Mouse (Mus musculus) lung, embryonic 14.5 days (tissue): ENCODE measurements around the gene Fgf12. TPM values are rescaled to one million over a fixed set of nuclear protein-coding genes. Genes with fewer than 3 reads are reported as not detected.

Source experiments
- ATAC-seq: fragments of 200-750 bp; cut with Nextera tagmentation; 2 replicates; pipeline ENCODE4 v1.8.0; 2017; ENCODE audit warnings: mild to moderate bottlenecking, moderate TSS enrichment, moderate library complexity; ENCODE audit not compliant: insufficient read depth
- DNase-seq: peaks from one replicate; pipeline ENCODE4 v3.0.0-alpha.2; 2015
- H3K27ac ChIP-seq: fragments of 300-500 bp; sonication (generic); 2 replicates; pipeline ENCODE4 v1.5.1; 2014; ENCODE audit warnings: low read depth, mild to moderate bottlenecking, moderate library complexity
- H3K27me3 ChIP-seq: fragments of 300-500 bp; sonication (generic); 2 replicates; pipeline ENCODE4 v1.6.1; 2014; ENCODE audit warnings: low read length, control low read depth; ENCODE audit not compliant: insufficient read depth
- H3K36me3 ChIP-seq: fragments of 300-500 bp; sonication (generic); 2 replicates; pipeline ENCODE4 v1.6.1; 2014; ENCODE audit warnings: control low read depth; ENCODE audit not compliant: insufficient read depth
- H3K4me1 ChIP-seq: fragments of 300-500 bp; sonication (generic); 2 replicates; pipeline ENCODE4 v1.6.1; 2014; ENCODE audit warnings: antibody characterized with exemption, control low read depth; ENCODE audit not compliant: insufficient read depth
- H3K4me2 ChIP-seq: fragments of 300-500 bp; sonication (generic); 2 replicates; pipeline ENCODE4 v1.6.1; 2014; ENCODE audit warnings: mild to moderate bottlenecking
- H3K4me3 ChIP-seq: fragments of 300-500 bp; sonication (generic); 2 replicates; pipeline ENCODE4 v1.5.1; 2014; ENCODE audit warnings: low read depth, low read length
- H3K9ac ChIP-seq: fragments of 300-500 bp; sonication (generic); 2 replicates; pipeline ENCODE4 v1.6.1; 2014
- H3K9me3 ChIP-seq: fragments of 300-500 bp; sonication (generic); 2 replicates; pipeline ENCODE4 v1.6.1; 2016; ENCODE audit warnings: low read depth, low read length, control low read depth
- CTCF ChIP-seq: IDR thresholded peaks from 2 replicates; pipeline ENCODE4 v1.5.1; 2016; ENCODE audit warnings: antibody characterized with exemption, low read depth
- WGBS: fragments of 180-500 bp; shearing (Covaris S2); extraction: QIAGEN DNeasy Blood & Tissue Kit; methylation state at CpG from one replicate; pipeline ENCODE4 v1.1.7; 2014; 5-methylcytosine and 5-hydroxymethylcytosine counted together
- polyA plus RNA-seq: library from polyadenylated mRNA; unstranded; fragments of >200 nt; fragmentation: Nextera tagmentation; extraction: Ambion mirVana; gene quantifications from 2 replicates; pipeline ENCODE4 v1.2.1, GENCODE M21; 2014

Gene Fgf12
- polyA plus RNA-seq, 1 experiment from 2014 or later = 1.6 TPM

DNA sequence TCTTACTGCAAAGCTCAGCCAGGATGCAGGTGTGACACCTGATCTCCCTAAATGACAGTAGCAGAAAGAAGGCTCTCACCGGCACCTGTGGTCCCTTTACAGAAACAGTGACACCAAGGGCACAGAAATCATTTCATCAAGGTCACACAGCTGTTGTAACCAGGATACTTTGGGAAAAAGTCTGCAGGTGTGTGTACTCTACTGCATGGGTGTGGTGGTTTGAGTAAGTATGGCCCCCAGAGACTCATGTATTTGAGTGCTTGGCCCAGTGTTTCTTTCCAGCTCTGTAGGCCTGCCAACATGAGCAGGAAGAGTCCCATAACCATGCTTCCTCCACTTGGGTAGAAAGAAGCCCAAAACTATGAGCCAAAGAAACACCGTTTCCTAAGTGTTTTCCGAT, 138.5 kb downstream of the Fgf12 start:
- Histone ChIP-seq H3K9me3 (no peaks in the 10 kb centered on the region), H3K4me1 (no peaks in the 10 kb centered on the region), H3K9ac (no peak overlapping the region), H3K36me3 (no peaks in the 10 kb centered on the region), H3K4me2 (no peak overlapping the region), H3K27ac (no peak overlapping the region), H3K4me3 (no peak overlapping the region), H3K27me3 (no peaks in the 10 kb centered on the region)
- WGBS = 73% methylated on average over 3 of the region's 3 CpGs
- ATAC-seq (no peak), DNase-seq (no peak)
- TF ChIP-seq CTCF = no peak

- 21% methylated on average over 3 of the region's 3 CpGs for WGBS
- H3K27me3 ChIP-seq = no peaks in the 10 kb centered on the region
- H3K27ac ChIP-seq = no peak overlapping the region
- H3K9ac ChIP-seq = no peak overlapping the region
- H3K36me3 ChIP-seq = no peaks in the 10 kb centered on the region
- peak; percentile 46 for TF ChIP-seq CTCF
- ATAC-seq (no peak), DNase-seq (peak; percentile 72)
- H3K4me2 ChIP-seq = no peak overlapping the region
- no peaks in the 10 kb centered on the region for H3K4me1 ChIP-seq
- no peaks in the 10 kb centered on the region for H3K9me3 ChIP-seq
- no peak overlapping the region for H3K4me3 ChIP-seq
Measured at GRCm38 (mm10) chr16:28610940-28611339, 141.9 kb downstream of the Fgf12 start.

- Histone ChIP-seq H3K4me1 (no peaks in the 10 kb centered on the region), H3K36me3 (no peaks in the 10 kb centered on the region), H3K4me2 (no peak overlapping the region), H3K27ac (no peak overlapping the region), H3K9ac (no peak overlapping the region), H3K9me3 (no peaks in the 10 kb centered on the region), H3K4me3 (no peak overlapping the region), H3K27me3 (no peaks in the 10 kb centered on the region)
- DNase-seq (no peak), ATAC-seq (no peak)
- TF ChIP-seq CTCF = no peak
- WGBS = 64% methylated on average over 1 of the region's 1 CpGs
Measured at GRCm38 (mm10) chr16:28603155-28603554, 149.7 kb downstream of the Fgf12 start.

GRCm38 (mm10) chr16:28601723-28602122, 151.1 kb downstream of the Fgf12 start:
- Histone ChIP-seq H3K27me3 (no peaks in the 10 kb centered on the region), H3K4me1 (no peaks in the 10 kb centered on the region), H3K9ac (no peak overlapping the region), H3K36me3 (no peaks in the 10 kb centered on the region), H3K9me3 (no peaks in the 10 kb centered on the region), H3K4me2 (no peak overlapping the region), H3K4me3 (no peak overlapping the region), H3K27ac (no peak overlapping the region)
- no peak for TF ChIP-seq CTCF
- whole genome bisulfite sequencing = 73% methylated on average over 4 of the region's 4 CpGs
- ATAC-seq (no peak), DNase-seq (no peak)

GRCm38 (mm10) chr16:28596112-28596511, 156.8 kb downstream of the Fgf12 start:
- no peak for TF ChIP-seq CTCF
- no peaks in the 10 kb centered on the region for H3K27me3 ChIP-seq
- DNase-seq = no peak
- no peak for ATAC-seq
- H3K9me3 ChIP-seq = no peaks in the 10 kb centered on the region
- no peak overlapping the region for H3K9ac ChIP-seq
- 77% methylated on average over 13 of the region's 13 CpGs for WGBS
- H3K4me2 ChIP-seq = no peak overlapping the region
- H3K4me1 ChIP-seq = no peaks in the 10 kb centered on the region
- H3K27ac ChIP-seq = no peak overlapping the region
- H3K36me3 ChIP-seq = no peaks in the 10 kb centered on the region
- no peak overlapping the region for H3K4me3 ChIP-seq

- no peak overlapping the region for H3K27ac ChIP-seq
- peak; percentile 81 for TF ChIP-seq CTCF
- no peaks in the 10 kb centered on the region for H3K9me3 ChIP-seq
- H3K36me3 ChIP-seq = no peaks in the 10 kb centered on the region
- peak overlapping the region; percentile 19; the same call in 1 of the 2 replicates for H3K4me3 ChIP-seq
- peak overlapping the region; percentile 56 for H3K4me2 ChIP-seq
- no peak overlapping the region; the same call in 1 of the 2 replicates for H3K9ac ChIP-seq
- whole genome bisulfite sequencing = 25% methylated on average over 26 of the region's 26 CpGs
- H3K27me3 ChIP-seq = no peaks in the 10 kb centered on the region
- no peaks in the 10 kb centered on the region for H3K4me1 ChIP-seq
- DNase-seq = peak; percentile 94
- peak; percentile 82; the same call in 1 of the 2 replicates for ATAC-seq
Measured at GRCm38 (mm10) chr16:28593075-28593915, 159.6 kb downstream of the Fgf12 start.

DNA sequence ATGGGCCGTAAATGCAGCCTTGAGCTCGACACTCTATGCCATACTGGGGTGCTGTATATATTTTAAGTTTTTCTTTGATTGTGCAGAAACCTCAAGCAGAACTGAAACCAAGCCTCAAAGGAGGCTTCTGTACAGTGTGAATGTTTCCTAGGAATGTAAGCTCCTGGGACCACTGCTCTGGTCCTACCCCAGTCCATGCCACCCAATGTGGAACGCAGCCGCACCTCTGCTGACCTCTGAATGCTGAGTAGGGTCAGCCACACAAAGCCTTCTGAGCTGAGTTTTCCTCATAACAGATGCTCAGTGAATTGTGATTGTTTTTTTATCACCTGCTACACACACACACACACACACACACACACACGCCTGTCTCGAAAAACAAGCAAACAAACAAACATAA, 160.4 kb downstream of the Fgf12 start:
- Histone ChIP-seq H3K4me3 (no peak overlapping the region), H3K27me3 (no peaks in the 10 kb centered on the region), H3K4me2 (no peak overlapping the region), H3K27ac (no peak overlapping the region), H3K9me3 (no peaks in the 10 kb centered on the region), H3K36me3 (no peaks in the 10 kb centered on the region), H3K9ac (no peak overlapping the region), H3K4me1 (no peaks in the 10 kb centered on the region)
- WGBS = 89% methylated on average over 6 of the region's 6 CpGs
- ATAC-seq = no peak
- no peak for TF ChIP-seq CTCF
- DNase-seq = no peak
